Mouse (Mus musculus): ENCODE data around the gene Vmn1r131. TPM values are rescaled to one million over a fixed set of nuclear protein-coding genes. Genes with fewer than 3 reads are reported as not detected.
"Not testable (repeated sequence)": the region's sequence is repeated elsewhere in the genome, so short reads cannot be mapped to it uniquely, and the experiment has no call there.

Gene Vmn1r131
- not detected in 2 replicates for polyA plus RNA-seq (2016; fragmentation: Nextera tagmentation; extraction: Ambion mirVana)

GRCm38 (mm10) chr7:21545990-21546389, at the start of gene Vmn1r131:
Gene Vmn1r131, minus strand, starts transcription at chr7:21546090.
- H3K9ac ChIP-seq (replicated peaks); H3K27ac ChIP-seq (replicated peaks); H3K36me3 ChIP-seq; H3K27me3 ChIP-seq; H3K9me3 ChIP-seq; H3K4me1 ChIP-seq; H3K4me2 ChIP-seq (replicated peaks); H3K4me3 ChIP-seq; ATAC-seq (ENCODE audit: low FRiP score, low read depth): not testable (repeated sequence)
- no CpG with 5 or more reads among the region's 2 CpGs for WGBS

GRCm38 (mm10) chr7:21511480-21511879, 34.4 kb downstream of the Vmn1r131 start, which contains the start of gene Vmn1r130:
Gene Vmn1r130, plus strand, starts transcription at chr7:21511780.
- H3K4me1 ChIP-seq; H3K9ac ChIP-seq (replicated peaks); H3K4me3 ChIP-seq; H3K9me3 ChIP-seq; ATAC-seq (ENCODE audit: low FRiP score, low read depth); H3K27ac ChIP-seq (replicated peaks); H3K36me3 ChIP-seq; H3K4me2 ChIP-seq (replicated peaks); H3K27me3 ChIP-seq: not testable (repeated sequence)
- no CpG with 5 or more reads among the region's 3 CpGs for WGBS

Other genes starting within 250 kb of the Vmn1r131 start
- not detected in 2 replicates for gene Vmn1r126, start 244.6 kb downstream of the Vmn1r131 start, polyA plus RNA-seq (2016; fragmentation: Nextera tagmentation; extraction: Ambion mirVana)
- not detected in 2 replicates for gene Vmn1r127, start 226.2 kb downstream of the Vmn1r131 start, polyA plus RNA-seq (2016; fragmentation: Nextera tagmentation; extraction: Ambion mirVana)
- not detected in 2 replicates for gene Vmn1r128, start 196.7 kb downstream of the Vmn1r131 start, polyA plus RNA-seq (2016; fragmentation: Nextera tagmentation; extraction: Ambion mirVana)
- gene Vmn1r129, start 184.8 kb downstream of the Vmn1r131 start, polyA plus RNA-seq (2016; fragmentation: Nextera tagmentation; extraction: Ambion mirVana), result not detected in 2 replicates
- gene Gm6882, start 113.3 kb downstream of the Vmn1r131 start, polyA plus RNA-seq (2016; fragmentation: Nextera tagmentation; extraction: Ambion mirVana), result not detected in 2 replicates
- gene Vmn1r130, start 34.3 kb downstream of the Vmn1r131 start, polyA plus RNA-seq (2016; fragmentation: Nextera tagmentation; extraction: Ambion mirVana), result not detected in 2 replicates
- not detected in 2 replicates for gene Vmn1r132, start 68.0 kb upstream of the Vmn1r131 start, polyA plus RNA-seq (2016; fragmentation: Nextera tagmentation; extraction: Ambion mirVana)
- gene Gm4175, start 215.4 kb upstream of the Vmn1r131 start, polyA plus RNA-seq (2016; fragmentation: Nextera tagmentation; extraction: Ambion mirVana), result not detected in 2 replicates

Data from midbrain, embryonic 12.5 days (tissue).